Mouse (Mus musculus) heart, embryonic 12.5 days (tissue): ENCODE data around the gene Mcm10. TPM values are rescaled to one million over a fixed set of nuclear protein-coding genes. Genes with fewer than 3 reads are reported as not detected.

Source experiments
- polyA plus RNA-seq: library from polyadenylated mRNA; unstranded; fragments of >200 nt; fragmentation: Nextera tagmentation; extraction: Ambion mirVana; gene quantifications from 2 replicates; pipeline ENCODE4 v1.2.1, GENCODE M21; 2016

The Mcm10 gene
- polyA plus RNA-seq, 1 experiment from 2014 or later = 24.2 TPM

Other genes with a start within 250 kb of the Mcm10 start
- 58.4 and 61.0 TPM in 2 replicates for gene Sephs1, start 131.2 kb downstream of the Mcm10 start, polyA plus RNA-seq
- 132 and 140 TPM in 2 replicates for gene Phyh, start 93.8 kb downstream of the Mcm10 start, polyA plus RNA-seq
- not detected in 2 replicates for gene Ucma, start 36.7 kb downstream of the Mcm10 start, polyA plus RNA-seq
- 17.1 and 17.5 TPM in 2 replicates for gene Optn, start 51.3 kb upstream of the Mcm10 start, polyA plus RNA-seq
- 14.2 and 16.2 TPM in 2 replicates for gene Ccdc3, start 125.0 kb upstream of the Mcm10 start, polyA plus RNA-seq